Mouse (Mus musculus): ENCODE data around the gene Gnat1.
A peak's percentile ranks its signal among the peaks of the same experiment; 100 is the strongest.

DNA sequence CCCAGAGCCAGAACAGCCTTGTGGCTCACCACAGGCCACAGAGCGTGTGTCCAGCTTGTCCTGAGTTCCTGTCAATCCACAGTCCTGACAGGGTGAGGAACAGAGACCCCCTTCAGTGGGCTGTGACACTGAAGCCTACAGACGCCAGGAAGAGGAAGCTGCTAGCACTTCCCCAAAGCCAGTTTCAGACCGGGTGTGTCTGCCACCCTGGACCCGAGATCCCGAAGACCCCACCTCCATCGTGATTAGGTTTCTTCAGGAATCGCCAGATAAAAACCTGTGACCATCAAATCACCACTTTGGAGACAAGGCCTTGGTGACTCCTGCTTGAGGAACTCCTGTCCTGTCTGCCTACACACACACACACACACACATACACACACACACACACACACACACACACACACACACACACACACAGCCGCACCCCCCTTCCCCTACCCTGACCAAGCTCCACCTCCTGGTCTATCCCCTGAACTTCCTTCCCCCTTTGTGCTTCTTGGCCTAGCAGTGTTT is 39.2 kb downstream of the Gnat1 start:
- TF ChIP-seq CTCF (IDR thresholded peaks at IDR 0.05; ENCODE audit: low read depth) = peak; percentile 33
- TF ChIP-seq EP300 (IDR thresholded peaks at IDR 0.05; ENCODE audit: low read depth) = no peak

Measured in liver, postnatal 0 days (tissue).